Mouse (Mus musculus) erythroblast, embryonic 14.5 days (primary cell): ENCODE measurements around the gene Adamts12.

Source experiments
- GATA1 ChIP-seq: IDR thresholded peaks from 2 replicates; pipeline ENCODE4 v1.6.1; 2012; ENCODE audit warnings: low read length, inconsistent platforms, mixed read lengths
- TAL1 ChIP-seq: IDR thresholded peaks from 3 replicates; pipeline ENCODE4 v1.6.1; 2012; ENCODE audit warnings: low read length, inconsistent platforms, mixed read lengths

- TF ChIP-seq GATA1, result no peak
- TF ChIP-seq TAL1, result no peak
Observed at GRCm38 (mm10) chr15:11287780-11288179, 223.2 kb downstream of the Adamts12 start.
